Mouse (Mus musculus): ENCODE data around the gene Ugt1a9.
"Not testable (repeated sequence)": the region's sequence is repeated elsewhere in the genome, so short reads cannot be mapped to it uniquely, and the experiment has no call there.

DNA sequence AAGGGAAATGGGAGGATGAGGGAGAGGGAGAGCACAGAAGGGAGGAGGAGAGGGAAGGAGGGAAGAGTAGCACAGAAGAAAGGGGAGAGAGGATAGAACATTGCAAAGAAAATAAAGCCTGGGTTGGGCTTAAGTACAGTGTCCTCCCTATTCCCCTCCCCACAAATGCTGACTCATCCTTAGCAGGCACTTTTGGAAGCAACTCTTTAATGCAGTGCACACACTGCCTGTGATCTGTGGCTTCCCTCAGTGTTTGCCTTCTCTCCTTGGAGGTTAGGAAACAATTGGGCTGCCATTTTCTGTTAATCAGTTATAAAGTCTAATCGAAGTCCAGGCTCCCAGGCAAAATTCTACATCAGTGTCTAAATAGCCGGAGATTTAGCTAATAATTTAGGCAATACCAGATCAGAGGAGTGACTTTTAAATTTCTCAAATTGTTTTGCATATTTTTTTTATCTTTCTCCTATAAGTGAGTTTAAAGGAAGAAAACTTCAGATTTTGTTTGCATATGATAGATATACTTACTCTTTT, 38.5 kb downstream of the Ugt1a9 start:
- not testable (repeated sequence) for TF ChIP-seq HCFC1 (IDR thresholded peaks at IDR 0.05; ENCODE audit: borderline replicate concordance, insufficient read depth, low read length); ZC3H11A (IDR thresholded peaks at IDR 0.05; ENCODE audit: borderline replicate concordance, low read depth, low read length); MAFK (IDR thresholded peaks at IDR 0.05; ENCODE audit: insufficient read depth, low read depth, low read length); ZNF384 (IDR thresholded peaks at IDR 0.05; ENCODE audit: low read depth, low read length); CHD2 (IDR thresholded peaks at IDR 0.05; ENCODE audit: low read depth, low read length)
